8 mouse cellular contexts compared by ENCODE assay signal in the genomic region with DNA sequence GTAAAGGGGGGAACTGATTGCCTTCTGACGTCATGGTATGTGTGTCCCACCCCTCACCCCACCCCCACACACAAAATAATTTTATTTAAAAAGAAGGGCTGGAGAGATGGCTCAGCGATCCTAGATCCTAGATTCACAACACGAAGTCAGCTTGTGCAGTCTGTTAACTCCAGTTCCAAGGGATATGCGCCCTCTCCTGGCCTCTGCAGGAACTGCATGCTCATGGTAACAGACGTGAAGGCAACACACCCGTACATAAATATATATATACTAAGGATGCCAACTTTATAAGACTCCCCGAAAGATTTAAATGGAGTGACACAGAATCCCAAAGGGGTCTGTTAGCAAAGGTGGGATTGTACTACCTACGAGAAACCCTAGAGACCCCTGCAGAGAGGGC. TPM values are rescaled to one million over a fixed set of nuclear protein-coding genes. Genes with fewer than 3 reads are reported as not detected.
DNase-seq lines count a peak whose midpoint lies in the region; ATAC-seq and TF ChIP-seq lines count a peak whose summit lies in the region.

No protein-coding gene starts in this region.

- WGBS in heart, embryonic 12.5 days = 26% methylated on average over 8 of the region's 8 CpGs
- WGBS in limb, embryonic 10.5 days = 29% methylated on average over 8 of the region's 8 CpGs

- no peak overlapping the region for H3K4me2 ChIP-seq in heart, embryonic 12.5 days

- H3K4me1 ChIP-seq in heart, embryonic 12.5 days (replicated peaks) = no peaks in the 10 kb centered on the region
- H3K4me1 ChIP-seq in ES-E14 (ENCODE audit: control insufficient read depth in 2 of 2, insufficient read depth in 2 of 2, low read length in 2 of 2, poor library complexity in 1 of 2) = peaks cover 0 to 14% of the 10 kb centered on the region in 2 experiments; a peak in 2 of 4 replicates
- peaks cover 14% of the 10 kb centered on the region for H3K4me1 ChIP-seq in limb, embryonic 10.5 days

- H3K36me3 ChIP-seq in heart, embryonic 12.5 days = no peaks in the 10 kb centered on the region
- no peaks in the 10 kb centered on the region for H3K36me3 ChIP-seq in ES-E14 (ENCODE audit: control insufficient read depth, insufficient read depth, low read length, poor library complexity, severe bottlenecking)
- no peaks in the 10 kb centered on the region for H3K36me3 ChIP-seq in limb, embryonic 10.5 days

- peaks cover 35% of the 10 kb centered on the region for H3K27me3 ChIP-seq in heart, embryonic 12.5 days (replicated peaks)
- H3K27me3 ChIP-seq in limb, embryonic 10.5 days (ENCODE audit: low read depth, poor library complexity, severe bottlenecking) = 0 out of 2 replicates have a peak, but pooled peaks cover 11% of the 10 kb centered on the region

- no peak overlapping the region for H3K9ac ChIP-seq in heart, embryonic 12.5 days
- H3K9ac ChIP-seq in ES-E14 (ENCODE audit: insufficient read depth, low read depth, low read length, poor library complexity, severe bottlenecking) = no peak overlapping the region

- DNase-seq in heart, postnatal 10 days = peak; percentile 75 to 88
- peak; percentile 86 for DNase-seq in ES-E14 (ENCODE audit: low read depth, low spot score)
- peak; percentile 73 for DNase-seq in c-Kit-positive CD71-positive TER-119-positive erythroid progenitor cells, embryonic 14.5 days (ENCODE audit: low spot score)
- peak; percentile 69 to 84 for DNase-seq in heart, postnatal 14 days
- DNase-seq in limb, embryonic 10.5 days (ENCODE audit: low spot score) = peak; percentile 90
- DNase-seq in ovary, postnatal 14 days (ENCODE audit: low spot score) = peak; percentile 70
- DNase-seq in thymus, postnatal 36 days = peak; percentile 73 to 78

- no peaks in the 10 kb centered on the region for H3K9me3 ChIP-seq in heart, embryonic 12.5 days (replicated peaks)
- H3K9me3 ChIP-seq in ES-E14 (ENCODE audit: control insufficient read depth, insufficient read depth, low read depth, low read length) = no peaks in the 10 kb centered on the region
- no peaks in the 10 kb centered on the region for H3K9me3 ChIP-seq in limb, embryonic 10.5 days (replicated peaks)

- intact Hi-C loops in heart, postnatal 10 days (cut with DNase I) = loop anchor here (1.0 to 10.0 kb wide), 2 partner anchors 158 to 304 kb away; no protein-coding TSS in a partner anchor
- intact Hi-C loops in heart, postnatal 14 days (cut with DNase I) = loop anchor here (1.0 to 5.0 kb wide), 2 partner anchors 158 to 307 kb away; no protein-coding TSS in a partner anchor

- H3K27ac ChIP-seq in heart, embryonic 12.5 days (ENCODE audit: poor library complexity, severe bottlenecking) = no peak overlapping the region
- no peak overlapping the region for H3K27ac ChIP-seq in ES-E14 (ENCODE audit: insufficient read depth, low read depth, low read length, poor library complexity, severe bottlenecking)
- H3K27ac ChIP-seq in limb, embryonic 10.5 days = no peak overlapping the region

- in situ Hi-C loops in ES-E14 (cut with MboI; ENCODE audit: low sequenced_read_pairs in 2 of 2, unreplicated experiment in 2 of 2) = no loop called here

- no peak for ATAC-seq in heart, embryonic 12.5 days (ENCODE audit: insufficient number of reproducible peaks, low FRiP score)

- no peak overlapping the region for H3K4me3 ChIP-seq in heart, embryonic 12.5 days
- H3K4me3 ChIP-seq in ES-E14 (ENCODE audit: insufficient read depth in 1 of 2, low read depth in 1 of 2, low read length in 2 of 2, poor library complexity in 1 of 2, severe bottlenecking in 1 of 2) = no peak overlapping the region
- H3K4me3 ChIP-seq in limb, embryonic 10.5 days = no peak overlapping the region

TF ChIP-seq in ES-E14, 5 proteins besides CTCF, POLR2A, EP300 and RAD21:
- TF ChIP-seq ZC3H11A (IDR thresholded peaks at IDR 0.05; ENCODE audit: borderline replicate concordance, low read depth, low read length) (no peak), ZNF384 (IDR thresholded peaks at IDR 0.05; ENCODE audit: low read depth, low read length) (no peak), CHD2 (IDR thresholded peaks at IDR 0.05; ENCODE audit: low read depth, low read length) (no peak), HCFC1 (IDR thresholded peaks at IDR 0.05; ENCODE audit: borderline replicate concordance, insufficient read depth, low read length) (no peak), MAFK (IDR thresholded peaks at IDR 0.05; ENCODE audit: insufficient read depth, low read depth, low read length) (no peak)

RNA-seq across cellular contexts. Expression of a gene that starts 39.4 kb away (rescaled TPM):
- 1 to 10 TPM; 2.9 to 6.0 TPM for total RNA-seq in heart, postnatal 10 days (2021)
- polyA plus RNA-seq in heart, embryonic 12.5 days (2016; fragmentation: Nextera tagmentation; extraction: Ambion mirVana) = 0.95 and 0.96 TPM in 2 replicates
- total RNA-seq in ES-E14 (2012; rRNA removed) = 1.4 and 3.5 TPM in 2 replicates
- 1 to 10 TPM; 5.8 to 5.9 TPM for total RNA-seq in heart, postnatal 14 days (2021)
- 0.31 TPM in 2 replicates for polyA plus RNA-seq in limb, embryonic 10.5 days (2016; fragmentation: Nextera tagmentation; extraction: Ambion mirVana)

RNA-seq across cellular contexts. Expression of a gene that starts 51.0 kb away (rescaled TPM):
- total RNA-seq in heart, postnatal 10 days (2021) = 1 to 10 TPM; 7.2 to 8.0 TPM
- polyA plus RNA-seq in heart, embryonic 12.5 days (2016; fragmentation: Nextera tagmentation; extraction: Ambion mirVana) = 0.63 and 1.1 TPM in 2 replicates
- 1.2 and 2.2 TPM in 2 replicates for total RNA-seq in ES-E14 (2012; rRNA removed)
- total RNA-seq in heart, postnatal 14 days (2021) = 1 to 10 TPM; 3.2 to 5.4 TPM
- 1.4 and 1.9 TPM in 2 replicates for polyA plus RNA-seq in limb, embryonic 10.5 days (2016; fragmentation: Nextera tagmentation; extraction: Ambion mirVana)
